Mouse (Mus musculus) E14TG2a.4 (cell line): Measurements from ENCODE around the gene Nubp2.

Experiments
- CTCF ChIP-seq: conservative IDR thresholded peaks from 2 replicates; pipeline ENCODE4 v1.5.1; 2014; ENCODE audit warnings: low read length
- NANOG ChIP-seq: IDR thresholded peaks from 2 replicates; pipeline ENCODE4 v1.6.1; 2014; ENCODE audit warnings: borderline replicate concordance, low read length, mixed read lengths
- POU5F1 ChIP-seq: IDR thresholded peaks from 2 replicates; pipeline ENCODE4 v1.6.1; 2014; ENCODE audit warnings: low read length, borderline replicate concordance

DNA sequence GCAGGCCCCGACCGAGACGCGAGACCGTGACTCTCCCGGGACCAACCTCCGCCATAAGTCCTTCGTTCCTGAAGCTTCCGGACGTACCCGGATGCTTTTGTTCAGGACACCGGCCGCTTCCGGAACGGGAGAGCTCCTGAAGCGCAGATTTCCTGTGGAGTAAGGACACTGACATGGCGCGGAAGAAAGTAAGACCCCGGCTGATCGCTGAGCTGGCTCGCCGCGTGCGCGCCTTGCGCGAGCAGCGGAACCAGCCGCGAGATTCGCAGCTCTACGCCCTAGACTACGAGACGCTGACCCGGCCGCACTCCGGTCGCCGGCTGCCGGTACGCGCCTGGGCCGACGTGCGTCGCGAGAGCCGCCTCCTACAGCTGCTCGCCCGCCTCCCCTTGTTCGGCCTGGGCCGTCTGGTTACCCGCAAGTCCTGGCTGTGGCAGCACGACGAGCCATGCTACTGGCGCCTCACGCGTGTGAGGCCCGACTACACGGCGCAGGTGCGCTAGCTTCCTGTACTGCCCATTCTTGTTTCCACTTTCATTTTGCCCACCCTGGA lies 8.9 kb upstream of the Nubp2 start, which contains the start of the genes Eme2 and Mrps34:
- TF ChIP-seq CTCF (no peak), NANOG (no peak), POU5F1 (no peak)
